Mouse (Mus musculus) ES-Bruce4 (cell line): ENCODE measurements around the gene Pxt1.

ENCODE experiments used
- CTCF ChIP-seq: IDR thresholded peaks from one replicate; pipeline ENCODE4 v1.8.1; 2011; ENCODE audit warnings: low read depth, low read length
- EP300 ChIP-seq: IDR thresholded peaks from 2 replicates; pipeline ENCODE4 v1.6.1; 2011; ENCODE audit warnings: low read depth, low read length; ENCODE audit not compliant: insufficient read depth

DNA sequence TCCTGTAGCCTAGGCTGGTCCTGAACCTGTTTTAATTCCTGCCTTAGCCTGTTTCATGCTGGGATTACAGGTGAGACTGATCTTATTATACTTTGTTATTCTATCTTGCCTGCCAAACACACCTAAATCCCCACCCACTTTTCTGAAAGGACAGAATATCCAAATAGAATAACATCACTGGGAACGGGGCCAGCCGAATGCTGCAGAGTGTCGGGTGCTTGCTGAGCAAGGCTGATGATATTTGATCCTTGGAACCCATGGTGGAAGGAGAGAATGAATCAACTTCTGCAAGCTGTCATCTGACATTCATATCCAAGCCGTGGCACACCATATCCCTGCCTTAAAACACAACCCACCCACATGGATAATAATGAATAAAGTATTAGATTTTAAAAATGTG is 5.0 kb upstream of the Pxt1 start:
- TF ChIP-seq CTCF (no peak), EP300 (no peak)
